Mouse (Mus musculus) forebrain, embryonic 10.5 days (tissue): ENCODE results near the gene Uox. TPM values are rescaled to one million over a fixed set of nuclear protein-coding genes. Genes with fewer than 3 reads are reported as not detected.

Source experiments
- DNase-seq: peaks from one replicate; pipeline ENCODE4 v3.0.0-alpha.2; 2017; ENCODE audit warnings: low spot score; ENCODE audit errors: extremely low spot score
- H3K27ac ChIP-seq: fragments of 300-500 bp; sonication (generic); 2 replicates; pipeline ENCODE4 v1.5.1; 2016; ENCODE audit warnings: mild to moderate bottlenecking
- H3K27me3 ChIP-seq: fragments of 300-500 bp; sonication (generic); 2 replicates; pipeline ENCODE4 v1.6.1; 2016; ENCODE audit warnings: mild to moderate bottlenecking; ENCODE audit not compliant: poor library complexity, severe bottlenecking
- H3K36me3 ChIP-seq: fragments of 300-500 bp; sonication (generic); replicated peaks from 2 replicates; pipeline ENCODE4 v1.6.1; 2016; ENCODE audit warnings: mild to moderate bottlenecking, moderate library complexity
- H3K4me1 ChIP-seq: fragments of 300-500 bp; sonication (generic); 2 replicates; pipeline ENCODE4 v1.6.1; 2016
- H3K4me3 ChIP-seq: fragments of 300-500 bp; sonication (generic); 2 replicates; pipeline ENCODE4 v1.5.1; 2016; ENCODE audit warnings: mild to moderate bottlenecking, moderate library complexity
- H3K9me3 ChIP-seq: fragments of 300-500 bp; sonication (generic); 2 replicates; pipeline ENCODE4 v1.6.1; 2016; ENCODE audit warnings: mild to moderate bottlenecking, moderate library complexity
- WGBS: fragments of 180-500 bp; shearing (Covaris S2); methylation state at CpG from one replicate; pipeline ENCODE4 v1.1.7; 2016; 5-methylcytosine and 5-hydroxymethylcytosine counted together
- polyA plus RNA-seq: library from polyadenylated mRNA; unstranded; fragments of >200 nt; fragmentation: Nextera tagmentation; extraction: Ambion mirVana; gene quantifications from 2 replicates; pipeline ENCODE4 v1.2.1, GENCODE M21; 2016

The Uox gene
- polyA plus RNA-seq, 1 experiment from 2014 or later: not detected

DNA sequence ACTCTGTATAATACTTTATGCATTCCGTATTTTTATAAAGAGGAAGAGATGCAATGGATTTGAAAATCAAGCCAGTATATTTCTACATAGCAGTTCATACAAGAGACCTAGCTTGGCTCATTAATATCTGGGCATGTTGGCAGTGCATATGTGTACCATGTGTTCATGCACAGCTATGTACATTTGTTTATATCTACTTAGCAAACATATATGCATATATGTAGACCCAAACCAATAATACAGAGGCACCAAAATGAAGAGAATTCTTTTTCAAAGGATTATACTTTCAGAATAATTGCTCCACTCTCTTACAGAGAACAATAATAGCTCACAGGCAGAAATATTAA, 5.2 kb upstream of the Uox start:
- no peaks in the 10 kb centered on the region for H3K36me3 ChIP-seq
- no peak for DNase-seq
- no peak overlapping the region for H3K4me3 ChIP-seq
- H3K27ac ChIP-seq: no peak overlapping the region
- H3K4me1 ChIP-seq: peaks cover 7% of the 10 kb centered on the region
- H3K9me3 ChIP-seq: no peaks in the 10 kb centered on the region
- H3K27me3 ChIP-seq: no peaks in the 10 kb centered on the region
- WGBS: 95% methylated on average over 1 of the region's 1 CpGs

DNA sequence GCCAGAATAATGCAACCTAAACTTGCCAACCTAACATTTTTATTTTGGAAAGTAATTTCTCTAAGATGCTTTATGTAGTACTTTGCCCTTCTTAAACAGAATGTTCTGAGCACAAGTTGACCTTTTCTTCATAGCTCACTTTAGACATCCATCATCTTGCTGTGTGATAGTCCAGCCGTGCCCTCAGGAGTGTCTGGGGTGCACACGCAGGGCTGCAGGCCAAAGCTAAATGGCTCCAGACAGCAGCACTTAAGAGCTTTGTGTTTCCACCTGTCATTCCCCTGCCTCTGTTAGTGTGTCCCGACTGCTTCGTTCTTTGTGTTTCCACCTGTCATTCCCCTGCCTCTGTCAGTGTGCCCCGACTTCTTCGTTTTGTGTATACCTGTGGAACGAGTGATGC, 2.9 kb upstream of the Uox start:
- Histone ChIP-seq H3K4me3 (no peak overlapping the region), H3K9me3 (no peaks in the 10 kb centered on the region), H3K27ac (no peak overlapping the region), H3K27me3 (no peaks in the 10 kb centered on the region), H3K36me3 (no peaks in the 10 kb centered on the region), H3K4me1 (peaks cover 7% of the 10 kb centered on the region)
- no peak for DNase-seq
- 83% methylated on average over 7 of the region's 7 CpGs for WGBS

DNA sequence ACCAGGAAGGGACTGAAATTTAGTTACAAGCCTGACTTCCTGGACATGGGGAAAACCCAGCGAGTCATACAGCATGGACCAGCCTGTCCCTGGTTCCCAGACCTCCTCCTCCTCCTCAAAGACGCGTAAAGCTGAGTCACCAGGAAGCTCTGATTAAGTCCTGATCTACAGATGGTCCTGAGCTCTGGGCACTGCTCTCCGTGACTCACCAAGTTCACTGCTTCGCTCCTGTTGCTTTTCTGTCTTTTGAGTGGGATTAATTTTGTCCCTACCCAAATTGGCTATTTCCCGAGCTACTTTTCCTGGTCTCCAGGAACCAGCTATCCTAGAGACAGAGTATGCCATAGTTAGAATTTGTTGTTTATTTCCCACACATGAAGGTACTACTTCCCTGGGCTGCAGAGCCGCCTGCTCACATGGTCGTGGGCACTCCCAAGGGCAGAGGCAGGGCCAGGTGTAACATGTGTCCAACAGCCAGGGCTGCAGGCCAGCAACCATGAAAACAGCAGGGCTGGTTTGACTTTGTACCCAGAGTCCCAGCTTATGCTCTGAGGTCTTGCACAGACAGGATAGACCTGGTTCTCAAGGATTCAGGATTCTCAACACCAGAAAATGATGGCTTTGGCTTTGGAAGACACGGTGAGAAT, 2.2 kb upstream of the Uox start:
- 85% methylated on average over 9 of the region's 9 CpGs for WGBS
- H3K9me3 ChIP-seq: no peaks in the 10 kb centered on the region
- no peaks in the 10 kb centered on the region for H3K36me3 ChIP-seq
- no peak for DNase-seq
- no peak overlapping the region for H3K4me3 ChIP-seq
- H3K27me3 ChIP-seq: no peaks in the 10 kb centered on the region
- peaks cover 7% of the 10 kb centered on the region for H3K4me1 ChIP-seq
- no peak overlapping the region for H3K27ac ChIP-seq

DNA sequence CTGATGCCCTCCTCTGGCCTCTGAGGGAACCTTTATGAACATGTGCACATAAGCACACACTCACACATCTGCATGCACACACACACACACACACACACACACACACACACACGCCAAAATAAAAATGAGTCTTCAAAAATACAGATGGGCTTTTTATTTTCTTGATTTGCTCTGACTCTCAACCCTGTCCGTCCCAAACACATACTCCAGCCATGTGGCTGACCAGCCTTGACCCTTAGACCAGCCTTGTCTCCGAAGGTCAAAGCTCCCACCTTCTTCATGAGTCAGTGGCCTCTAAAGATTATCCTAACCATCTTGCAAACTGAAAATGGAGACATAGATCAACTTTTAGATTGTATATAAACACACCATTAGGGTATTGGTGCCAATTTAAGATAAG, 632 bp upstream of the Uox start:
- WGBS: 90% methylated on average over 3 of the region's 3 CpGs
- peaks cover 3% of the 10 kb centered on the region for H3K4me1 ChIP-seq
- H3K27ac ChIP-seq: no peak overlapping the region
- no peak overlapping the region for H3K4me3 ChIP-seq
- H3K36me3 ChIP-seq: no peaks in the 10 kb centered on the region
- H3K9me3 ChIP-seq: no peaks in the 10 kb centered on the region
- H3K27me3 ChIP-seq: no peaks in the 10 kb centered on the region
- no peak for DNase-seq

DNA sequence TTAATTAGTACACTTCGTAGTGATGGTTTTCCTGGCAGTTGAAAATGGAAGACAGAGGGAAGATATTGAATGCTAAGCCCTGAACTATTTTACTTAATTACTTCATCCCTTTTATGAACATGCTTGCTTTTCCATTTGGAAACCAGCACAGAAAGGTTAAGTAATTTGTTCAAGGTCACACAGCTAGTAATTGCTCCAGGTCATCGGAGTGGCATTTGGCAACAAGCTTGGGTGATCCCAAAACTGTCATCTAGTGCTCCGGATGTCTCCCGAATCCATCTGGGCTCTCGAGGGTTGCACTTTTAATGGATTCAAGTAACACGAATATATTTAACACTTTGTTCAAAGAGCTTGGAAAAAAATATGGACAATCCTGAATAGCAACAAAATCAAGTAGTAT, 713 bp downstream of the Uox start:
- Histone ChIP-seq H3K27ac (no peak overlapping the region), H3K9me3 (no peaks in the 10 kb centered on the region), H3K27me3 (no peaks in the 10 kb centered on the region), H3K36me3 (no peaks in the 10 kb centered on the region), H3K4me1 (no peaks in the 10 kb centered on the region), H3K4me3 (no peak overlapping the region)
- WGBS: 88% methylated on average over 6 of the region's 6 CpGs
- no peak for DNase-seq

DNA sequence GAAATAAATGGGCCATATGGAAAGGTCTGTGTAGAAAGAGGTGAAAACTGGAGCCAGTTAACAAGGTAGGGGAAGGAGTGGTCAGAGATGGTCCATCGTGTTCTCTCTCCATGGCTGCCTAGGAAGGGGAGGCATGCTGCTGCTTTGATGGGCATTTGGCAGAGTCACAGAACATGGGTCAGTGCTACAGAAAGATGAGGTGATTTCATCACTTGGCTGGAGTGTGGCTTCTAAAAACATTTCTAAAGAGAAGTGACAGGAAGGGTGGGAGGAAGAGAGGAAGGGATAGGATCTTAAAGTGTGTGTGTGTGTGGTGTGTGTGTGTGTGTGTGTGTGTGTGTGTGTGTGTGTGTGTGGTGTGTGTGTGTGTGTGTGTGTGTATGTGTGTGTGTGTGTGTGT, 1.1 kb downstream of the Uox start:
- 82% methylated on average over 1 of the region's 1 CpGs for WGBS
- no peaks in the 10 kb centered on the region for H3K9me3 ChIP-seq
- no peak overlapping the region for H3K27ac ChIP-seq
- no peak overlapping the region for H3K4me3 ChIP-seq
- H3K27me3 ChIP-seq: no peaks in the 10 kb centered on the region
- no peak for DNase-seq
- H3K4me1 ChIP-seq: no peaks in the 10 kb centered on the region
- H3K36me3 ChIP-seq: no peaks in the 10 kb centered on the region

DNA sequence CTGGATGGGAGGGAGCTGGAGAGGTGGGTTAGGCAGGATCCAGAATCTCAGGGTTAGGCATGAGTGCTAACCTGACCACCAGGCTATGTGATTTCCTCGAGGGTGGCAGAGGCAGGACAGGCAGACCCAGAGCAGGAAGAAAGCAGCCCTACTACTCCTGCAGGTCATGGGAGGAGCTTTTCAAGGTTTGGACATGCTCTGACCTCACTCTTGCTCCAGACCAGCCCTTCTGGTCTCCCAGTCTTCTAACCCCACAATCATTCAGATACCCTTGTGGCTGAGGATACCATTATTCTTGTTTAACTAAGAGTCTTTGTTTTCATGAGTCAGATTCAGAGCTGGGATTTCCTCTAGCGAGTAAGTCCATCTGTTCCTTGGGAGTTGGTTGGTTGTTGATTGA, 7.4 kb downstream of the Uox start:
- no peaks in the 10 kb centered on the region for H3K9me3 ChIP-seq
- 69% methylated on average over 2 of the region's 2 CpGs for WGBS

DNA sequence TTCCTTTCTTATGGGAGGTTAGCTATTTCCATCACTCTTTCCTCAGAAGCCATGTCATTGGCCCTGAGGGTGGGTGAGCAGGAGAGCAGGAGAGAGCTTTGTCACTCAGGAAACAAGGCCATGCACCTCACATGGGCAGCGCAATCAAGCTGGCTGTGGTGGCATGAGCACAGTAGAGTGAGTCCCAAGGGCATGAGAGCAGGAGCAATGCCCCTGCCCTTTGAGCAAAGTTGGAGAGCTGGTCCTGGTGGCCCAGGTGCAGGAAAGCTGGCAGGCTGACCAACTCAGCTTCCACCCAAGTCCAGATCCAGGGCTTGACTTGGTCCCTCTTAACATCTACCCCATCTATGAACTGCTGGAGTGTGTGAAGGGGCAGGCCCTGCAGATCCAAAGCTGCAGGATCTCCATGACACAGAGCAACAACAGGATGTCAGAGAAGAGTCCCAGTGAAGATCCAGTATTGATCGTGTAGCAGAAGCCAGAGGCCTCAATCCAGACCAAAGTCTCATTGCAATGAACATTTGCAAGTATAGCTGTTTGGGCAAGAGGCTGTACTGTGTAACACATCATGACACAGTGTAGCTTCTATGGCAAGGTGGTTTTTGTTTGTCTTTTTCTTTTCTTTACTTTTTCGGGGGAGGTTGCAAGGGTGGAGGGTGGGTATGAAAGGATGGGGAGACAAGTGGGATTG, 10.0 kb downstream of the Uox start:
- Histone ChIP-seq H3K4me1 (no peaks in the 10 kb centered on the region), H3K36me3 (no peaks in the 10 kb centered on the region), H3K4me3 (no peak overlapping the region), H3K27me3 (no peaks in the 10 kb centered on the region), H3K9me3 (no peaks in the 10 kb centered on the region), H3K27ac (no peak overlapping the region)
- no peak for DNase-seq
- 83% methylated on average over 3 of the region's 3 CpGs for whole genome bisulfite sequencing

More for the DNA sequence above, 7.4 kb downstream of the Uox start:
- DNase-seq: no peak
- no peaks in the 10 kb centered on the region for H3K4me1 ChIP-seq
- H3K27me3 ChIP-seq: no peaks in the 10 kb centered on the region
- H3K4me3 ChIP-seq: no peak overlapping the region
- no peak overlapping the region for H3K27ac ChIP-seq
- no peaks in the 10 kb centered on the region for H3K36me3 ChIP-seq

DNA sequence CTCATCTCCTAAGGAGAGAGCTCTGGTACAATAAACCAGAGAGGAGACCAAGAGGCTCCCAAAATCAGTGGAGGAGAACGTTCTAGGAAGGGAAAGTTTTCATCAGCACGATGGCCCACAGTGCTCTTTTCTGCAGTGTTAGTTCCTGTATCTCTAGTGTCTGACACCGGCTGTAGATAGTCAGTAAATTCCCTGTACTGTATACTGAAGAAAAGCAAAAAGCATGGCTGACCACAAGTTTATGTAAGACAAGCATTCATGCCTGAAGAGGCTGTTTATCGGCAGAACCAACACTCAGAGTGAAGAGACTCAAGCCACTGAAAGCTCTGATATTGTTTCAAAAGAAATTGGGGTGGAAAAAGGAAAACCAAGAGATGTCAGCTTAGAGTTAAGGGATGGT, 13.3 kb downstream of the Uox start:
- WGBS: 88% methylated on average over 4 of the region's 4 CpGs
- Histone ChIP-seq H3K9me3 (no peaks in the 10 kb centered on the region), H3K27me3 (no peaks in the 10 kb centered on the region), H3K27ac (no peak overlapping the region), H3K4me3 (no peak overlapping the region), H3K36me3 (no peaks in the 10 kb centered on the region), H3K4me1 (no peaks in the 10 kb centered on the region)
- DNase-seq: no peak

DNA sequence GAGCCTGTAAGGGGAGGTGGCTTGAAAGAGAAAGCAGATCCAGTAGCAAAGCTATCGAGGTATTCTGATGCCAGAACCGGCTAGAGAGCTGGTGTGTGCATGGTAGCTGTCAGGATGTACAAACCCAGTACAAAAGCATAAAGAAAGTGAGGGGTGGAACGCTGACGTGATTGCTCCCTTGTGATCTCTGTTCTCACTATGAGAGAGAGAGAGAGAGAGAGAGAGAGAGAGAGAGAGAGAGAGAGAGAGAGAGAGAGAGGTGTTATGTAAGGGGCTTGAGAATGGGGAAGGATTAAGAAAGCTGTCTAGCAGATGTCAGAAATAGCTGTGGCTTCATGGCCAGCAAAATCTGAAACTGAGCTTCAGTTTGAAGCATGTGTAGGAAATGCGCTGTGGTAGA, 13.7 kb downstream of the Uox start:
- Histone ChIP-seq H3K9me3 (no peaks in the 10 kb centered on the region), H3K27me3 (no peaks in the 10 kb centered on the region), H3K36me3 (no peaks in the 10 kb centered on the region), H3K27ac (no peak overlapping the region), H3K4me1 (no peaks in the 10 kb centered on the region), H3K4me3 (no peak overlapping the region)
- DNase-seq: no peak
- 76% methylated on average over 5 of the region's 5 CpGs for WGBS

DNA sequence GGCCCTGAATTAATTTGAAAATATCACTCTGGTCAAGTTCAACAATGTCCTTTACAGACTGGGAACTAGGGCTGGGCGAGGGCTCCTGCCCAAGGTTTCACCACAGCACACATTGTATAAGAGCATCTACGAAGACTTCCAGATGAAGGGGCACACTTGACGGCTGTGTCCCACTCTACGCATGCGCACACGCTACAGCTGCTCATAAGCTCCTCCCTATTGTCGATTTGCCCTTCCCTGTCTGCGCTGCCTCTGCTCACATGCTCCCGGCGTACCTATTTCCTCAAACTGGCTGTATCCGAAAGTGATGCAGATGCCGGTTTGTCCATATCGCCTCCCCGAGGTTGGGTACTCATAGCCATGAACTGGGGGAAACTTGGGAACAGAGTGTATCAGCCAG, 16.4 kb downstream of the Uox start:
- DNase-seq: no peak
- H3K9me3 ChIP-seq: no peaks in the 10 kb centered on the region
- H3K4me3 ChIP-seq: no peak overlapping the region
- 93% methylated on average over 14 of the region's 14 CpGs for WGBS
- H3K36me3 ChIP-seq: no peaks in the 10 kb centered on the region
- no peaks in the 10 kb centered on the region for H3K4me1 ChIP-seq
- H3K27me3 ChIP-seq: no peaks in the 10 kb centered on the region
- H3K27ac ChIP-seq: no peak overlapping the region

DNA sequence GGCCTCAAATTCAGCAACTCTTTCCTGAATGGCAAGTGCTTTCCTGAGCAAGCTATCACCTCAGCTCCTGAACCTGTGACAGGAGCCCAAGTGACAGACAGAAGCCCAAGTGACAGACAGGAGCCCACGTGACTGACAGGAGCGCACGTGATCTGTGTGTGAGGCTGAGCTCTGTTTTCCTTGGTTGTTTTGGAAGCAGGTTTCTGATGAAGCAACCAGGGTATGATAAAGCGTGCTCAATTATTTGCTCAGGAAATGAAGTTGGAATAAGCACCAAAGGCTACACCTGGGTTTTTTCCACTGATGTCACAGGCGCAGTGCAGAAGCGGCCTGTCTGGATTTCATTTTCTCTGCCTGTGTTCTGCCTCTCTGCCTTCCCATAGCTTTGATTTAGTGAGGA, 19.3 kb downstream of the Uox start:
- 91% methylated on average over 6 of the region's 6 CpGs for WGBS
- DNase-seq: no peak
- no peak overlapping the region for H3K4me3 ChIP-seq

DNA sequence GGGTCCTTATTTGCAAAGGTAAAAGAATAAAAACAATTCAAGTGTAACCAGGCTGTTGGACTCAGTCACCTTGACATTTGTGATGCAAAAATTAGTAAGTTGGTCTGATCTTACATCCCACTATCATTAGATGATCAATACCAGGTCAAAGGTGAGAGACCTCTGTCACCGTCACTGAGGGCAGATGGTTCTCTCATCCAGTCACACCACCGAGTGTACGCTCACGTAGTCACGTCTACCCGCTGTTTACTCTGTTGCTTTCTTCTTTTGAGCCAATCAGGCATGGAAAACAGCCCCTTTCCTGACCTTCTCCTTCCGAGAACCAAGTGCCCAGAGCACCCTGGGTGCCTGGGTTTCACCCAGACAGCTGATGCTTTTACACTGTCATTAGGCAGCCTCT, 20.9 kb downstream of the Uox start:
- DNase-seq: no peak
- Histone ChIP-seq H3K27ac (no peak overlapping the region), H3K4me1 (no peaks in the 10 kb centered on the region), H3K27me3 (no peaks in the 10 kb centered on the region), H3K4me3 (no peak overlapping the region), H3K36me3 (no peaks in the 10 kb centered on the region), H3K9me3 (no peaks in the 10 kb centered on the region)
- 89% methylated on average over 7 of the region's 7 CpGs for WGBS

More for the DNA sequence above, 19.3 kb downstream of the Uox start:
- H3K27me3 ChIP-seq: no peaks in the 10 kb centered on the region
- H3K9me3 ChIP-seq: no peaks in the 10 kb centered on the region
- no peak overlapping the region for H3K27ac ChIP-seq
- H3K36me3 ChIP-seq: no peaks in the 10 kb centered on the region
- H3K4me1 ChIP-seq: no peaks in the 10 kb centered on the region

DNA sequence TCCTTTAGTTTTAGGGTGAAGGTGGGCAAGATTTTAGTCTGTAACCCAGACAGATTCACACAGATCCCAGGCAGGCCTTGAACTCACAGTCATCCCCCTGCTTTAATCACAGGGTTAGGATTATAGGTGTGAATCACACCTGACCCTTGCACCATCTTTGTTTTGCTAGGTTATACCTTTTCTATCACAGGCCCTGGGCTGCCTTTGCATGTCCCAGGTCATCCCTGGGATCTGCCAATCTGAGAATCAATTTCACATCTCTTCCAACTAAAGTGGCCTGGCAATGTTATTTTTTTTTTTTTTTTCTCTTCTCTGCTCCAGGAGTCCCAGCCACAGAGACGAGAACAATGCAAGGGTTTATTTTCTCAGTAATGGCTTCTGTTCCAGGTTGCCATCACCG, 21.4 kb downstream of the Uox start:
- Histone ChIP-seq H3K4me1 (no peaks in the 10 kb centered on the region), H3K9me3 (no peaks in the 10 kb centered on the region), H3K4me3 (no peak overlapping the region), H3K27me3 (no peaks in the 10 kb centered on the region), H3K27ac (no peak overlapping the region), H3K36me3 (no peaks in the 10 kb centered on the region)
- WGBS: 69% methylated on average over 2 of the region's 2 CpGs
- no peak for DNase-seq
